Mouse (Mus musculus) liver, postnatal 0 days (tissue): Measurements from ENCODE around the gene Atrnl1.

Experiments used
- CTCF ChIP-seq: sonication (generic); IDR thresholded peaks from 2 replicates; pipeline ENCODE4 v1.5.1; 2016; ENCODE audit warnings: antibody characterized with exemption, low read depth
- EP300 ChIP-seq: IDR thresholded peaks from 2 replicates; pipeline ENCODE4 v1.6.1; 2016; ENCODE audit warnings: antibody characterized with exemption, low read depth, mild to moderate bottlenecking

- TF ChIP-seq EP300 (no peak), CTCF (no peak)
Observed at GRCm38 (mm10) chr19:58064116-58065000, 453.5 kb downstream of the Atrnl1 start.
